Mouse (Mus musculus) erythroblast, embryonic 14.5 days (primary cell): ENCODE data around the gene Nav2.

ENCODE experiments used
- GATA1 ChIP-seq: IDR thresholded peaks from 2 replicates; pipeline ENCODE4 v1.6.1; 2012; ENCODE audit warnings: low read length, inconsistent platforms, mixed read lengths
- TAL1 ChIP-seq: IDR thresholded peaks from 3 replicates; pipeline ENCODE4 v1.6.1; 2012; ENCODE audit warnings: low read length, inconsistent platforms, mixed read lengths

GRCm38 (mm10) chr7:48917463-48917862 is 8.9 kb downstream of the Nav2 start:
- TF ChIP-seq TAL1 (no peak), GATA1 (no peak)
